Comparison of ENCODE assay signal across 8 mouse cellular contexts in the genomic region with DNA sequence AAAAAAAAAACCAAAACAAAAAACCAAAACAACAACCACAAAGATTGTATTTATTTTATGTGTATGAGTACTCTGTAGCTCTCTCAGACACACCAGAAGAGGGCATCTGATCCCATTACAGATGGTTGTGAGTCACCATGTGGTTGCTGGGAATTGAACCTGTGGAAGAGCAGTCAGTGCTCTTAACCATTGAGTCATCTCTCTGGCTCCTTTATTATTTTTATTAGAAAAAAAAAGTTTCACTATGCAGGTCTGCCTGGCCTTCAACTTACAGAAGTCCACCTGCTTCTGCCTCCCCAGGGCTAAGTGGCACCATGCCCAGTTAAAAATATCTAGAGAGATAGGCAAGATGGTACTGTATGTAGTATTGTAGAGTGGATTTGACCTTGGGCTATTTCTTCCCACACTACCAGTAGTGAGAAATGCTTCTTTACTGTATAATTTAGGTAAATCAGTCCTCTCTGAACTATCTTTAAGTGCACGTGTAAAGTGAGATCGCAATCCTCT. TPM values are rescaled to one million over a fixed set of nuclear protein-coding genes. Genes with fewer than 3 reads are reported as not detected.
A peak's percentile ranks its signal among the peaks of the same experiment; 100 is the strongest.
DNase-seq lines count a peak whose midpoint lies in the region; ATAC-seq and TF ChIP-seq lines count a peak whose summit lies in the region.

No protein-coding gene starts in this region.

- peak overlapping the region; percentile 87 for H3K4me2 ChIP-seq in heart, postnatal 0 days (ENCODE audit: low read depth, low read length)
- peak overlapping the region; percentile 60 for H3K4me2 ChIP-seq in hindbrain, embryonic 15.5 days
- H3K4me2 ChIP-seq in midbrain, embryonic 15.5 days: peak overlapping the region; percentile 90

- H3K9ac ChIP-seq in heart, postnatal 0 days (replicated peaks; ENCODE audit: low read depth, low read length): peak overlapping the region; percentile 81; the same call in 1 of the 2 replicates
- peak overlapping the region; percentile 90; the same call in 1 of the 2 replicates for H3K9ac ChIP-seq in hindbrain, embryonic 15.5 days
- peak overlapping the region; percentile 79; the same call in 1 of the 2 replicates for H3K9ac ChIP-seq in midbrain, embryonic 15.5 days

- peak overlapping the region; percentile 66 for H3K4me3 ChIP-seq in heart, postnatal 0 days (ENCODE audit: low read depth, low read length)
- H3K4me3 ChIP-seq in bone marrow, adult 2 months (replicated peaks; ENCODE audit: control insufficient read depth, low read depth, low read length): no peak overlapping the region
- peak overlapping the region; percentile 81 for H3K4me3 ChIP-seq in hindbrain, embryonic 15.5 days
- peak overlapping the region; percentile 97 for H3K4me3 ChIP-seq in midbrain, embryonic 15.5 days

- H3K9me3 ChIP-seq in heart, postnatal 0 days (replicated peaks; ENCODE audit: control insufficient read depth, low read length): no peaks in the 10 kb centered on the region
- H3K9me3 ChIP-seq in hindbrain, embryonic 15.5 days: no peaks in the 10 kb centered on the region
- H3K9me3 ChIP-seq in midbrain, embryonic 15.5 days: no peaks in the 10 kb centered on the region

- H3K36me3 ChIP-seq in heart, postnatal 0 days (replicated peaks; ENCODE audit: control insufficient read depth, insufficient read depth, low read length): peaks cover 20% of the 10 kb centered on the region; the same call in 1 of the 2 replicates
- H3K36me3 ChIP-seq in hindbrain, embryonic 15.5 days: peaks cover 8% of the 10 kb centered on the region
- peaks cover 10% of the 10 kb centered on the region; the same call in 1 of the 2 replicates for H3K36me3 ChIP-seq in midbrain, embryonic 15.5 days (replicated peaks)

- H3K27me3 ChIP-seq in heart, postnatal 0 days (ENCODE audit: control insufficient read depth, insufficient read depth, low read length): no peaks in the 10 kb centered on the region
- H3K27me3 ChIP-seq in hindbrain, embryonic 15.5 days: no peaks in the 10 kb centered on the region
- no peaks in the 10 kb centered on the region for H3K27me3 ChIP-seq in midbrain, embryonic 15.5 days (replicated peaks)

- no peak for TF ChIP-seq EP300 in heart, postnatal 0 days (IDR thresholded peaks at IDR 0.05; ENCODE audit: low read depth)

- H3K4me1 ChIP-seq in heart, postnatal 0 days (ENCODE audit: control insufficient read depth, insufficient read depth): peaks cover 14% of the 10 kb centered on the region; the same call in 1 of the 2 replicates
- no peaks in the 10 kb centered on the region; the same call in 1 of the 2 replicates for H3K4me1 ChIP-seq in bone marrow, adult 2 months (ENCODE audit: control insufficient read depth, insufficient read depth, low read length)
- peaks cover 28% of the 10 kb centered on the region for H3K4me1 ChIP-seq in hindbrain, embryonic 15.5 days (replicated peaks)
- H3K4me1 ChIP-seq in midbrain, embryonic 15.5 days: peaks cover 26% of the 10 kb centered on the region

- peak; percentile 25 for DNase-seq in heart, postnatal 0 days (ENCODE audit: low spot score)
- no peak for DNase-seq in heart, adult 18-20 months
- no peak for DNase-seq in B cell, adult 2 months
- DNase-seq in c-Kit-positive CD71-positive TER-119-positive erythroid progenitor cells, embryonic 14.5 days (ENCODE audit: low spot score): no peak
- no peak for DNase-seq in adrenal gland, adult 8-10 months

- no peak for TF ChIP-seq CTCF in heart, postnatal 0 days (IDR thresholded peaks at IDR 0.05; ENCODE audit: low read depth)
- TF ChIP-seq CTCF in bone marrow, adult 2 months (IDR thresholded peaks at IDR 0.05; ENCODE audit: control insufficient read depth, insufficient read depth, low read length): no peak

- TF ChIP-seq POLR2A in bone marrow, adult 2 months (IDR thresholded peaks at IDR 0.05; ENCODE audit: borderline replicate concordance, control insufficient read depth, low read depth, low read length): no peak

- no peak for ATAC-seq in heart, postnatal 0 days (ENCODE audit: insufficient read depth, low read depth)
- no peak for ATAC-seq in hindbrain, embryonic 15.5 days (ENCODE audit: low FRiP score, low read depth)
- 0 out of 2 replicates have a peak, but pooled peaks have one; percentile 1 for ATAC-seq in midbrain, embryonic 15.5 days (replicated peaks)

- H3K27ac ChIP-seq in heart, postnatal 0 days (ENCODE audit: low read depth): peak overlapping the region; percentile 93
- peak overlapping the region; percentile 90 for H3K27ac ChIP-seq in bone marrow, adult 2 months (ENCODE audit: control insufficient read depth, insufficient read depth, low read depth, low read length, poor library complexity)
- peak overlapping the region; percentile 86 for H3K27ac ChIP-seq in hindbrain, embryonic 15.5 days (replicated peaks)
- peak overlapping the region; percentile 81; the same call in 1 of the 2 replicates for H3K27ac ChIP-seq in midbrain, embryonic 15.5 days

- WGBS in heart, postnatal 0 days: 31% methylated on average over 2 of the region's 2 CpGs
- 45% methylated on average over 2 of the region's 2 CpGs for WGBS in bone marrow, adult 2 months
- WGBS in hindbrain, embryonic 15.5 days: 43% methylated on average over 2 of the region's 2 CpGs
- 46% methylated on average over 2 of the region's 2 CpGs for WGBS in midbrain, embryonic 15.5 days

RNA-seq across cellular contexts. Expression of a gene that starts 0.7 kb away (rescaled TPM):
- total RNA-seq in heart, postnatal 0 days (2014; rRNA removed; ENCODE audit: low replicate concordance): 38.5 and 43.6 TPM in 2 replicates
- 23.3 and 26.4 TPM in 2 replicates for polyA plus RNA-seq in heart, postnatal 0 days (2015; fragmentation: Nextera tagmentation; extraction: Ambion mirVana)
- 10 to 100 TPM; 18.3 to 19.3 TPM for total RNA-seq in heart, adult 18-20 months (2021)
- 10.6 and 13.1 TPM in 2 replicates for polyA plus RNA-seq in bone marrow, adult 2 months (2011; ENCODE audit: insufficient read depth, insufficient read length, low replicate concordance, missing spikeins)
- polyA plus RNA-seq in hindbrain, embryonic 15.5 days (2015; fragmentation: Nextera tagmentation; extraction: Ambion mirVana): 72.0 and 80.9 TPM in 2 replicates
- 72.0 and 73.1 TPM in 2 replicates for polyA plus RNA-seq in midbrain, embryonic 15.5 days (2015; fragmentation: Nextera tagmentation; extraction: Ambion mirVana)
- 10 to 100 TPM; 32.9 to 46.1 (median 39.7) TPM for total RNA-seq in adrenal gland, adult 8-10 months (2022)

RNA-seq across cellular contexts. Expression of a gene that starts 10.5 kb away (rescaled TPM):
- 2.3 and 8.6 TPM in 2 replicates for total RNA-seq in heart, postnatal 0 days (2014; rRNA removed; ENCODE audit: low replicate concordance)
- polyA plus RNA-seq in heart, postnatal 0 days (2015; fragmentation: Nextera tagmentation; extraction: Ambion mirVana): 18.7 and 19.4 TPM in 2 replicates
- 1 to 10 TPM; 3.0 to 7.7 TPM for total RNA-seq in heart, adult 18-20 months (2021)
- polyA plus RNA-seq in bone marrow, adult 2 months (2011; ENCODE audit: insufficient read depth, insufficient read length, low replicate concordance, missing spikeins): 76.8 and 153 TPM in 2 replicates
- polyA plus RNA-seq in hindbrain, embryonic 15.5 days (2015; fragmentation: Nextera tagmentation; extraction: Ambion mirVana): 18.4 and 19.3 TPM in 2 replicates
- 17.0 and 18.2 TPM in 2 replicates for polyA plus RNA-seq in midbrain, embryonic 15.5 days (2015; fragmentation: Nextera tagmentation; extraction: Ambion mirVana)
- total RNA-seq in adrenal gland, adult 8-10 months (2022): 10 to 100 TPM in 2 of 4 experiments, 1 to 10 TPM in 2; 9.1 to 11.2 (median 10.3) TPM

RNA-seq across cellular contexts. Expression of a gene that starts 10.6 kb away (rescaled TPM):
- 11.8 and 18.5 TPM in 2 replicates for total RNA-seq in heart, postnatal 0 days (2014; rRNA removed; ENCODE audit: low replicate concordance)
- polyA plus RNA-seq in heart, postnatal 0 days (2015; fragmentation: Nextera tagmentation; extraction: Ambion mirVana): 10.9 and 11.2 TPM in 2 replicates
- total RNA-seq in heart, adult 18-20 months (2021): 1 to 10 TPM; 6.4 to 6.7 TPM
- 2.6 and 6.6 TPM in 2 replicates for polyA plus RNA-seq in bone marrow, adult 2 months (2011; ENCODE audit: insufficient read depth, insufficient read length, low replicate concordance, missing spikeins)
- 51.9 and 56.2 TPM in 2 replicates for polyA plus RNA-seq in hindbrain, embryonic 15.5 days (2015; fragmentation: Nextera tagmentation; extraction: Ambion mirVana)
- polyA plus RNA-seq in midbrain, embryonic 15.5 days (2015; fragmentation: Nextera tagmentation; extraction: Ambion mirVana): 63.7 and 64.1 TPM in 2 replicates
- 10 to 100 TPM; 11.6 to 19.5 (median 15.0) TPM for total RNA-seq in adrenal gland, adult 8-10 months (2022)

RNA-seq across cellular contexts. Expression of a gene that starts 17.1 kb away (rescaled TPM):
- total RNA-seq in heart, postnatal 0 days (2014; rRNA removed; ENCODE audit: low replicate concordance): 152 and 165 TPM in 2 replicates
- polyA plus RNA-seq in heart, postnatal 0 days (2015; fragmentation: Nextera tagmentation; extraction: Ambion mirVana): 94.2 and 97.1 TPM in 2 replicates
- 10 to 100 TPM; 40.3 to 42.0 TPM for total RNA-seq in heart, adult 18-20 months (2021)
- polyA plus RNA-seq in bone marrow, adult 2 months (2011; ENCODE audit: insufficient read depth, insufficient read length, low replicate concordance, missing spikeins): 23.2 and 50.6 TPM in 2 replicates
- polyA plus RNA-seq in hindbrain, embryonic 15.5 days (2015; fragmentation: Nextera tagmentation; extraction: Ambion mirVana): 122 TPM in 2 replicates
- 114 and 118 TPM in 2 replicates for polyA plus RNA-seq in midbrain, embryonic 15.5 days (2015; fragmentation: Nextera tagmentation; extraction: Ambion mirVana)
- 10 to 100 TPM; 28.2 to 36.5 (median 31.6) TPM for total RNA-seq in adrenal gland, adult 8-10 months (2022)

RNA-seq across cellular contexts. Expression of a gene that starts 30.4 kb away (rescaled TPM):
- total RNA-seq in heart, postnatal 0 days (2014; rRNA removed; ENCODE audit: low replicate concordance): 76.5 and 78.0 TPM in 2 replicates
- 51.8 and 55.7 TPM in 2 replicates for polyA plus RNA-seq in heart, postnatal 0 days (2015; fragmentation: Nextera tagmentation; extraction: Ambion mirVana)
- total RNA-seq in heart, adult 18-20 months (2021): 10 to 100 TPM; 29.5 to 31.7 TPM
- polyA plus RNA-seq in bone marrow, adult 2 months (2011; ENCODE audit: insufficient read depth, insufficient read length, low replicate concordance, missing spikeins): 28.4 and 64.7 TPM in 2 replicates
- 61.5 and 63.7 TPM in 2 replicates for polyA plus RNA-seq in hindbrain, embryonic 15.5 days (2015; fragmentation: Nextera tagmentation; extraction: Ambion mirVana)
- polyA plus RNA-seq in midbrain, embryonic 15.5 days (2015; fragmentation: Nextera tagmentation; extraction: Ambion mirVana): 59.9 and 62.3 TPM in 2 replicates
- total RNA-seq in adrenal gland, adult 8-10 months (2022): 100 to 1,000 TPM in 1 of 4 experiments, 10 to 100 TPM in 3; 44.5 to 105 (median 76.5) TPM
